Mouse (Mus musculus) embryonic facial prominence, embryonic 13.5 days (tissue): ENCODE results near the gene Nsg2. TPM values are rescaled to one million over a fixed set of nuclear protein-coding genes. Genes with fewer than 3 reads are reported as not detected.

ENCODE experiments used
- polyA plus RNA-seq: library from polyadenylated mRNA; unstranded; fragments of >200 nt; fragmentation: Nextera tagmentation; extraction: Ambion mirVana; gene quantifications from 2 replicates; pipeline ENCODE4 v1.2.1, GENCODE M21; 2015

Nsg2 gene
- polyA plus RNA-seq, 1 experiment from 2014 or later = 8.7 TPM

Other genes starting within 250 kb of the Nsg2 start
- gene Cpeb4, start 128.3 kb upstream of the Nsg2 start, polyA plus RNA-seq = 2.0 and 2.6 TPM in 2 replicates
- 0.10 and 0.12 TPM in 2 replicates for gene 4930524B15Rik, start 34.9 kb upstream of the Nsg2 start, polyA plus RNA-seq
- gene Il9r, start 199.8 kb downstream of the Nsg2 start, polyA plus RNA-seq = 0.31 and 0.43 TPM in 2 replicates
- gene Snrnp25, start 205.0 kb downstream of the Nsg2 start, polyA plus RNA-seq = 64.4 and 69.3 TPM in 2 replicates
- 55.5 and 55.9 TPM in 2 replicates for gene Rhbdf1, start 221.8 kb downstream of the Nsg2 start, polyA plus RNA-seq
- gene Mpg, start 226.0 kb downstream of the Nsg2 start, polyA plus RNA-seq = 42.2 and 44.1 TPM in 2 replicates